Mouse (Mus musculus) v-Abl transformed pro-B cells (cell line): ENCODE data around the gene Impdh1.

Experiments used
- in situ Hi-C, 2 experiments: fragments of 400-800 bp; cut with MboI; formaldehyde crosslinking; loops; one replicate each; pipeline ENCODE4 v1.15.1; 2025; ENCODE audit not compliant: unreplicated experiment in 2 of 2

Gene Impdh1

GRCm38 (mm10) chr6:29156326-29156725 lies 59.8 kb downstream of the Impdh1 start:
- in situ Hi-C loops, result loop anchor here (25.0 kb wide), 2 partner anchors 331 to 1231 kb away; partner anchors contain the start of gene Zc3hc1 (in 1 of the 2)
